Mouse (Mus musculus) spleen, adult 2 months (tissue): ENCODE measurements around the gene Gnai3.

Source experiments
- CTCF ChIP-seq: fragments of 200-500 bp; IDR thresholded peaks from 2 replicates; pipeline ENCODE4 v1.5.1; 2011; ENCODE audit warnings: mild to moderate bottlenecking, inconsistent platforms; ENCODE audit not compliant: insufficient read depth, insufficient read length, insufficient replicate concordance; ENCODE audit errors: extremely low read depth
- POLR2A ChIP-seq: fragments of 200-500 bp; IDR thresholded peaks from 2 replicates; pipeline ENCODE4 v1.6.1; 2011; ENCODE audit warnings: low read depth, low read length, inconsistent platforms

GRCm38 (mm10) chr3:108111320-108111719 is 34.6 kb downstream of the Gnai3 start:
- TF ChIP-seq POLR2A, result no peak
- TF ChIP-seq CTCF, result no peak
